Mouse (Mus musculus): ENCODE data around the gene Ablim2. TPM values are rescaled to one million over a fixed set of nuclear protein-coding genes. Genes with fewer than 3 reads are reported as not detected.
A peak's percentile ranks its signal among the peaks of the same experiment; 100 is the strongest.

Gene Ablim2
- polyA plus RNA-seq, 2 experiments = 1.8 to 3.8 TPM

DNA sequence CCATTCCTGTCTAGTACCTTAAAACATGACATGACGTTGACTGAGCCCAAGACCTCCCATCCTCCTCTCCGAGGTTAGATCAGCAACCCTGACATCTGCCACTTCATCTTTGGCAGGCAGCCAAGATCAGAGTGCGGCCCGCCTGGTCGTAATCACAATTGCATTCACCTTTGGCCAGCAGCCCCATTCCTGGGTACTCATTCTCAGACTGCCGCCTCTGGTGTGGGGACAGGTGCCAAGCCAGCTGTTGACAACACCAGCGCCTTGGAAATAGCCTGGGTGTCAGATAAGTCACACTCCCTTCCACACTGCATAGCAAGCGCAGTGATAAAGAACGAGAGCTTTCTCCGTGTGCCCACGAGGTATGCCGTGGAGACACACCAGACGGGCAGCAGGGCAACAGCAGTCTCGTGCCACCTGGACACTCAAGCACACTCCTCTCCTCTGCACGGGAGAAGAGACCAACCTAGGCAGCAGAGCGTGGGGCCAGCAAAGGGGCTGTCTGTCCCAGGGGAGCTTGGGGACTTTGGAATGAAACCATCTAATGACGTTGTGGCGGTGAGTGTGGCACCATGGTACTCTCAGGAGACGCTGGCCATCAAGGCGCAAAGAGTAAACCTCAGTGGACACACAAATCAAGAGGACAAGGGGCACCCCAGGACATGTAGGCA is 20.3 kb upstream of the Ablim2 start:
- Histone ChIP-seq H3K9me3 (ENCODE audit: control insufficient read depth, low read length) (no peaks in the 10 kb centered on the region), H3K9ac (ENCODE audit: low read depth, low read length, severe bottlenecking) (no peak overlapping the region), H3K4me3 (replicated peaks; ENCODE audit: low read length) (no peak overlapping the region), H3K36me3 (ENCODE audit: control insufficient read depth, insufficient read depth, low read length) (no peaks in the 10 kb centered on the region), H3K27me3 (ENCODE audit: control insufficient read depth, insufficient read depth, low read length) (peaks cover 10% of the 10 kb centered on the region; the same call in 1 of the 2 replicates), H3K27ac (replicated peaks; ENCODE audit: low read depth, low read length) (no peak overlapping the region), H3K4me2 (replicated peaks; ENCODE audit: low read depth, low read length, severe bottlenecking) (no peak overlapping the region), H3K4me1 (ENCODE audit: control insufficient read depth, insufficient read depth, low read length) (no peaks in the 10 kb centered on the region)
- WGBS = 71% methylated on average over 20 of the region's 20 CpGs
- TF ChIP-seq POLR2A (IDR thresholded peaks at IDR 0.05; ENCODE audit: borderline replicate concordance, extremely low read depth, insufficient read depth, insufficient read length) = no peak
- DNase-seq (ENCODE audit: low spot score) (no peak), ATAC-seq (ENCODE audit: low FRiP score, low read depth) (0 out of 2 replicates have a peak, but pooled peaks have one; percentile 19)

- Histone ChIP-seq H3K4me3 (replicated peaks; ENCODE audit: low read length) (no peak overlapping the region), H3K9ac (ENCODE audit: low read depth, low read length, severe bottlenecking) (no peak overlapping the region), H3K27ac (replicated peaks; ENCODE audit: low read depth, low read length) (no peak overlapping the region), H3K4me2 (replicated peaks; ENCODE audit: low read depth, low read length, severe bottlenecking) (no peak overlapping the region), H3K36me3 (ENCODE audit: control insufficient read depth, insufficient read depth, low read length) (no peaks in the 10 kb centered on the region), H3K9me3 (ENCODE audit: control insufficient read depth, low read length) (no peaks in the 10 kb centered on the region), H3K4me1 (ENCODE audit: control insufficient read depth, insufficient read depth, low read length) (no peaks in the 10 kb centered on the region), H3K27me3 (ENCODE audit: control insufficient read depth, insufficient read depth, low read length) (peaks cover 10% of the 10 kb centered on the region; the same call in 1 of the 2 replicates)
- 87% methylated on average over 2 of the region's 2 CpGs for WGBS
- no peak for DNase-seq (ENCODE audit: low spot score)
- no peak for ATAC-seq (ENCODE audit: low FRiP score, low read depth)
- no peak for TF ChIP-seq POLR2A (IDR thresholded peaks at IDR 0.05; ENCODE audit: borderline replicate concordance, extremely low read depth, insufficient read depth, insufficient read length)
Observed at GRCm38 (mm10) chr5:35739005-35739404, 18.7 kb upstream of the Ablim2 start.

GRCm38 (mm10) chr5:35739536-35740278 is 18.0 kb upstream of the Ablim2 start, which contains the start of gene Sh3tc1:
Gene Sh3tc1, minus strand, starts transcription at chr5:35739987.
- Histone ChIP-seq H3K27ac (replicated peaks; ENCODE audit: low read depth, low read length) (no peak within 1 kb of the TSS), H3K4me1 (ENCODE audit: control insufficient read depth, insufficient read depth, low read length) (no peaks in the 10 kb centered on the region), H3K36me3 (ENCODE audit: control insufficient read depth, insufficient read depth, low read length) (no peaks in the 10 kb centered on the region), H3K27me3 (ENCODE audit: control insufficient read depth, insufficient read depth, low read length) (peaks cover 10% of the 10 kb centered on the region; the same call in 1 of the 2 replicates), H3K9ac (ENCODE audit: low read depth, low read length, severe bottlenecking) (no peak within 1 kb of the TSS), H3K9me3 (ENCODE audit: control insufficient read depth, low read length) (no peaks in the 10 kb centered on the region), H3K4me2 (replicated peaks; ENCODE audit: low read depth, low read length, severe bottlenecking) (no peak within 1 kb of the TSS), H3K4me3 (replicated peaks; ENCODE audit: low read length) (no peak within 1 kb of the TSS)
- ATAC-seq (ENCODE audit: low FRiP score, low read depth) (no peak), DNase-seq (ENCODE audit: low spot score) (no peak)
- TF ChIP-seq POLR2A (IDR thresholded peaks at IDR 0.05; ENCODE audit: borderline replicate concordance, extremely low read depth, insufficient read depth, insufficient read length) = no peak
- 23% methylated on average over 10 of the region's 10 CpGs for WGBS

DNA sequence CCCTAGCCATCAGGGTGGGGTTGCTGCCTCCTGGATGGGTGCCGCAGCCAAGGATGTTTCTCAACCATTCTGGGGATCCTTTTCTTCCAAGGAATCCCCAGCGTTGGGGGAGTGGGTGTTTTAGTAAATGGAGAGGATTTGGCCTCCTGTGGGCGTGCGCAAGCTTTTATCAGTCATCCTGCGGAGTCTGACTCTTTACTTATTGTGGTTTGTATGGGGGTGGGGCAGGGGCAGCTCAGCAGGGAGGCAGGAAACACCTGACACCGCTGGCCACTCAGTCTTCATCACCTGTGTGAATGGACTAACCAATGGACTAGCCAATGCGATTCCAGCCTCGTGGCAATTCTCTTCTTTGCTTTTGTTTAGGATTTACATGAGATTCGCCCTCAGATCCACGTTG is 17.0 kb upstream of the Ablim2 start:
- ATAC-seq (ENCODE audit: low FRiP score, low read depth) (no peak), DNase-seq (ENCODE audit: low spot score) (no peak)
- no peaks in the 10 kb centered on the region for H3K36me3 ChIP-seq (ENCODE audit: control insufficient read depth, insufficient read depth, low read length)
- no peaks in the 10 kb centered on the region for H3K9me3 ChIP-seq (ENCODE audit: control insufficient read depth, low read length)
- H3K4me3 ChIP-seq (replicated peaks; ENCODE audit: low read length) = no peak overlapping the region
- no peak overlapping the region for H3K9ac ChIP-seq (ENCODE audit: low read depth, low read length, severe bottlenecking)
- H3K27me3 ChIP-seq (ENCODE audit: control insufficient read depth, insufficient read depth, low read length) = peaks cover 10% of the 10 kb centered on the region; the same call in 1 of the 2 replicates
- no peak overlapping the region for H3K27ac ChIP-seq (replicated peaks; ENCODE audit: low read depth, low read length)
- no peak for TF ChIP-seq POLR2A (IDR thresholded peaks at IDR 0.05; ENCODE audit: borderline replicate concordance, extremely low read depth, insufficient read depth, insufficient read length)
- 12% methylated on average over 10 of the region's 10 CpGs for WGBS
- H3K4me2 ChIP-seq (replicated peaks; ENCODE audit: low read depth, low read length, severe bottlenecking) = no peak overlapping the region
- no peaks in the 10 kb centered on the region for H3K4me1 ChIP-seq (ENCODE audit: control insufficient read depth, insufficient read depth, low read length)

GRCm38 (mm10) chr5:35741225-35741820 is 16.4 kb upstream of the Ablim2 start:
- DNase-seq (ENCODE audit: low spot score) (no peak), ATAC-seq (ENCODE audit: low FRiP score, low read depth) (no peak)
- no peaks in the 10 kb centered on the region for H3K9me3 ChIP-seq (ENCODE audit: control insufficient read depth, low read length)
- H3K27me3 ChIP-seq (ENCODE audit: control insufficient read depth, insufficient read depth, low read length) = peaks cover 10% of the 10 kb centered on the region; the same call in 1 of the 2 replicates
- H3K4me2 ChIP-seq (replicated peaks; ENCODE audit: low read depth, low read length, severe bottlenecking) = no peak overlapping the region
- H3K4me1 ChIP-seq (ENCODE audit: control insufficient read depth, insufficient read depth, low read length) = no peaks in the 10 kb centered on the region
- TF ChIP-seq POLR2A (IDR thresholded peaks at IDR 0.05; ENCODE audit: borderline replicate concordance, extremely low read depth, insufficient read depth, insufficient read length) = no peak
- H3K4me3 ChIP-seq (replicated peaks; ENCODE audit: low read length) = no peak overlapping the region
- H3K9ac ChIP-seq (ENCODE audit: low read depth, low read length, severe bottlenecking) = no peak overlapping the region
- H3K36me3 ChIP-seq (ENCODE audit: control insufficient read depth, insufficient read depth, low read length) = no peaks in the 10 kb centered on the region
- 51% methylated on average over 13 of the region's 13 CpGs for WGBS
- H3K27ac ChIP-seq (replicated peaks; ENCODE audit: low read depth, low read length) = no peak overlapping the region
